Mouse (Mus musculus) heart, embryonic 15.5 days (tissue): ENCODE results near the gene Cdc14b. TPM values are rescaled to one million over a fixed set of nuclear protein-coding genes. Genes with fewer than 3 reads are reported as not detected.

ENCODE experiments used
- ATAC-seq: fragments of 200-750 bp; cut with Nextera tagmentation; replicated peaks from 2 replicates; pipeline ENCODE4 v1.8.0; 2017; ENCODE audit warnings: low read depth, moderate TSS enrichment; ENCODE audit not compliant: insufficient number of reproducible peaks, insufficient read depth, low FRiP score
- H3K27ac ChIP-seq: fragments of 300-500 bp; sonication (generic); 2 replicates; pipeline ENCODE4 v1.5.1; 2015; ENCODE audit warnings: mild to moderate bottlenecking, inconsistent platforms
- H3K27me3 ChIP-seq: fragments of 300-500 bp; sonication (generic); 2 replicates; pipeline ENCODE4 v1.6.1; 2015; ENCODE audit warnings: inconsistent platforms
- H3K36me3 ChIP-seq: fragments of 300-500 bp; sonication (generic); 2 replicates; pipeline ENCODE4 v1.6.1; 2015; ENCODE audit warnings: mild to moderate bottlenecking, inconsistent platforms
- H3K4me1 ChIP-seq: fragments of 300-500 bp; sonication (generic); replicated peaks from 2 replicates; pipeline ENCODE4 v1.6.1; 2015; ENCODE audit warnings: inconsistent platforms
- H3K4me2 ChIP-seq: fragments of 300-500 bp; sonication (generic); 2 replicates; pipeline ENCODE4 v1.6.1; 2015; ENCODE audit warnings: inconsistent platforms, mild to moderate bottlenecking, moderate library complexity
- H3K4me3 ChIP-seq: fragments of 300-500 bp; sonication (generic); 2 replicates; pipeline ENCODE4 v1.5.1; 2015; ENCODE audit warnings: mild to moderate bottlenecking, inconsistent platforms
- H3K9ac ChIP-seq: fragments of 300-500 bp; sonication (generic); 2 replicates; pipeline ENCODE4 v1.6.1; 2015; ENCODE audit warnings: mild to moderate bottlenecking, inconsistent platforms
- H3K9me3 ChIP-seq: fragments of 300-500 bp; sonication (generic); replicated peaks from 2 replicates; pipeline ENCODE4 v1.6.1; 2016; ENCODE audit warnings: inconsistent platforms
- WGBS: fragments of 180-500 bp; shearing (Covaris S2); methylation state at CpG from one replicate; pipeline ENCODE4 v1.1.7; 2015; ENCODE audit warnings: mixed read lengths; 5-methylcytosine and 5-hydroxymethylcytosine counted together
- polyA plus RNA-seq: library from polyadenylated mRNA; unstranded; fragments of >200 nt; fragmentation: Nextera tagmentation; extraction: Ambion mirVana; gene quantifications from 2 replicates; pipeline ENCODE4 v1.2.1, GENCODE M21; 2015

The Cdc14b gene
- polyA plus RNA-seq, 1 experiment from 2014 or later: 12.1 TPM

- Histone ChIP-seq H3K27ac (no peak overlapping the region), H3K36me3 (peaks cover 6% of the 10 kb centered on the region), H3K4me2 (peak overlapping the region; percentile 89), H3K4me3 (peak overlapping the region; percentile 75), H3K9me3 (peaks cover 5% of the 10 kb centered on the region; the same call in 1 of the 2 replicates), H3K27me3 (no peaks in the 10 kb centered on the region), H3K9ac (peak overlapping the region; percentile 83), H3K4me1 (peaks cover 17% of the 10 kb centered on the region; the same call in 1 of the 2 replicates)
- no peak for ATAC-seq
- WGBS: 38% methylated on average over 13 of the region's 13 CpGs
Measured at GRCm38 (mm10) chr13:64163147-64163715, 111.9 kb downstream of the Cdc14b start.

GRCm38 (mm10) chr13:64162626-64163025 is 112.5 kb downstream of the Cdc14b start:
- Histone ChIP-seq H3K36me3 (peaks cover 3% of the 10 kb centered on the region; the same call in 1 of the 2 replicates), H3K27ac (peak overlapping the region; percentile 92), H3K4me1 (peaks cover 17% of the 10 kb centered on the region; the same call in 1 of the 2 replicates), H3K4me3 (peak overlapping the region; percentile 75), H3K9me3 (0 out of 2 replicates have a peak, but pooled peaks cover 3% of the 10 kb centered on the region), H3K4me2 (peak overlapping the region; percentile 89), H3K9ac (peak overlapping the region; percentile 83), H3K27me3 (no peaks in the 10 kb centered on the region)
- no peak for ATAC-seq
- WGBS: 4% methylated on average over 14 of the region's 14 CpGs

DNA sequence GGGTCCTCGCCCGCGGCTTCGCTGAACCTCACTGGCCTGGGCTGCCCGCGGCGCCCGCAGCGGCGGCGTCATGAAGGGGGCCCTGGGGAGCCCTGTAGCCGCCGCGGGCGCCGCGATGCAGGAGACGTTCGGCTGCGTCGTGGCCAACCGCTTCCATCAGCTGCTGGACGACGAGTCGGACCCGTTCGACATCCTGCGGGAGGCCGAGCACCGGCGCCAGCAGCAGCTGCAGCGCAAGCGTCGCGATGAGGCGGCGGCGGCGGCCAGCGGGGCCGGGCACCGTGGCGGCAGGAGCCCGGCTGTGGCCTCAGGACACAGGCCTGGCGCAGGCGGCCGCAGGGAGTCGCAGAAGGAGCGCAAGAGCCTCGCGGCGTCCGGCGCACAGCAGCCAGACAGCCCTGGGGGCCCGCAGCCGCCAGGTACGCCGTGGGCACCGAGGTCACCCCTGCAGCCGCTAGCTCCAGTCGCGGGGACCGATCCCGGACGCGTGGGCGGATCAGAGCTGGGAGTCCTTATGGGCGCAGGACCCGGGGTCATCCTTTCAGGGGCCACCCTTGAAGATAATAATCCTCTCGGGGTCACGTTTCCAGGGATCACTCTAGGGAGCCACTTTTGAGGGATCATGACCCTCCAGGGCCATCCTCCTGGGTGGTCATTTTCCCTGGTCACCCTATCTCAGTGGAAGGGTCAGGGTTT is 113.0 kb downstream of the Cdc14b start:
- H3K27me3 ChIP-seq: no peaks in the 10 kb centered on the region
- H3K36me3 ChIP-seq: no peaks in the 10 kb centered on the region
- H3K4me2 ChIP-seq: peak overlapping the region; percentile 89
- H3K4me3 ChIP-seq: peak overlapping the region; percentile 75
- under 1% methylated on average over 71 of the region's 71 CpGs for whole genome bisulfite sequencing
- H3K9ac ChIP-seq: peak overlapping the region; percentile 83
- H3K9me3 ChIP-seq: no peaks in the 10 kb centered on the region
- peak overlapping the region; percentile 92 for H3K27ac ChIP-seq
- H3K4me1 ChIP-seq: peaks cover 17% of the 10 kb centered on the region; the same call in 1 of the 2 replicates
- peak; percentile 61 for ATAC-seq

DNA sequence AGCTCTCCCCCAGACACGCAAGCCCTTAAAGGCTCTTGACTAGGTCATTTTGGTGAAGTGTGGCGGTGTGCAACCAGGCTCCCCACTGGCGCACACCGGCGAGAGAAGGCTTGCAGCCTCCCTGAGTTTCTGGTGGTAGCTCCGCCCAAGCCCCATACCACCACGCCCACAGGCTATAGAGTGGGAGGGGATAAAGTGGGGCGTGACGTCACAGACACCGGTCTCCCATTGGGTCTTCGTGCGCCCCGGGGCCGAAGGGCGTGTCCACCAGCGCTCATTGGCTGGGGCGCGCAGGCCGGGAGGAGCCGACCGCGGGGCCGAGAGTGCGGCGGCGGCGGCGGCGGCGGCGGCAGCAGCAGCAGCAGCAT is 113.6 kb downstream of the Cdc14b start, which contains the start of gene Habp4:
TSS of gene Habp4 (plus strand) at position 277 of the 368 bp plus-strand sequence.
- H3K27me3 ChIP-seq: no peaks in the 10 kb centered on the region
- H3K4me3 ChIP-seq: peak within 1 kb of the TSS; percentile 75
- H3K4me1 ChIP-seq: peaks cover 17% of the 10 kb centered on the region; the same call in 1 of the 2 replicates
- H3K9ac ChIP-seq: peak within 1 kb of the TSS; percentile 83
- peak within 1 kb of the TSS; percentile 89 for H3K4me2 ChIP-seq
- ATAC-seq: peak; percentile 100
- H3K27ac ChIP-seq: peak within 1 kb of the TSS; percentile 92
- H3K9me3 ChIP-seq: no peaks in the 10 kb centered on the region
- under 1% methylated on average over 31 of the region's 31 CpGs for WGBS
- no peaks in the 10 kb centered on the region for H3K36me3 ChIP-seq

GRCm38 (mm10) chr13:64156966-64157365 is 118.1 kb downstream of the Cdc14b start:
- H3K9ac ChIP-seq: no peak overlapping the region
- no peak overlapping the region for H3K4me2 ChIP-seq
- H3K27me3 ChIP-seq: no peaks in the 10 kb centered on the region
- H3K36me3 ChIP-seq: no peaks in the 10 kb centered on the region
- H3K4me1 ChIP-seq: peaks cover 16% of the 10 kb centered on the region
- no peak overlapping the region for H3K4me3 ChIP-seq
- H3K9me3 ChIP-seq: no peaks in the 10 kb centered on the region
- H3K27ac ChIP-seq: no peak overlapping the region
- no peak for ATAC-seq

GRCm38 (mm10) chr13:64155171-64155571 is 119.9 kb downstream of the Cdc14b start:
- no peak for ATAC-seq
- Histone ChIP-seq H3K36me3 (no peaks in the 10 kb centered on the region), H3K27me3 (no peaks in the 10 kb centered on the region), H3K9ac (no peak overlapping the region), H3K27ac (peak overlapping the region; percentile 93), H3K4me2 (peak overlapping the region; percentile 34), H3K4me3 (no peak overlapping the region), H3K4me1 (peaks cover 20% of the 10 kb centered on the region), H3K9me3 (no peaks in the 10 kb centered on the region)
- WGBS: 23% methylated on average over 1 of the region's 1 CpGs

GRCm38 (mm10) chr13:64154651-64155050 is 120.4 kb downstream of the Cdc14b start:
- no peak for ATAC-seq
- Histone ChIP-seq H3K9me3 (no peaks in the 10 kb centered on the region), H3K9ac (no peak overlapping the region), H3K36me3 (no peaks in the 10 kb centered on the region), H3K4me2 (peak overlapping the region; percentile 34), H3K4me3 (no peak overlapping the region), H3K27me3 (no peaks in the 10 kb centered on the region), H3K4me1 (peaks cover 25% of the 10 kb centered on the region), H3K27ac (peak overlapping the region; percentile 93)
- WGBS: 33% methylated on average over 2 of the region's 2 CpGs

GRCm38 (mm10) chr13:64153751-64154267 is 121.3 kb downstream of the Cdc14b start:
- peak; percentile 19 for ATAC-seq
- H3K4me3 ChIP-seq: peak overlapping the region; percentile 98
- H3K4me1 ChIP-seq: peaks cover 28% of the 10 kb centered on the region
- under 1% methylated on average over 18 of the region's 18 CpGs for WGBS
- H3K9ac ChIP-seq: peak overlapping the region; percentile 15; the same call in 1 of the 2 replicates
- no peaks in the 10 kb centered on the region for H3K9me3 ChIP-seq
- H3K4me2 ChIP-seq: peak overlapping the region; percentile 99
- no peaks in the 10 kb centered on the region for H3K36me3 ChIP-seq
- H3K27me3 ChIP-seq: no peaks in the 10 kb centered on the region
- peak overlapping the region; percentile 93 for H3K27ac ChIP-seq

DNA sequence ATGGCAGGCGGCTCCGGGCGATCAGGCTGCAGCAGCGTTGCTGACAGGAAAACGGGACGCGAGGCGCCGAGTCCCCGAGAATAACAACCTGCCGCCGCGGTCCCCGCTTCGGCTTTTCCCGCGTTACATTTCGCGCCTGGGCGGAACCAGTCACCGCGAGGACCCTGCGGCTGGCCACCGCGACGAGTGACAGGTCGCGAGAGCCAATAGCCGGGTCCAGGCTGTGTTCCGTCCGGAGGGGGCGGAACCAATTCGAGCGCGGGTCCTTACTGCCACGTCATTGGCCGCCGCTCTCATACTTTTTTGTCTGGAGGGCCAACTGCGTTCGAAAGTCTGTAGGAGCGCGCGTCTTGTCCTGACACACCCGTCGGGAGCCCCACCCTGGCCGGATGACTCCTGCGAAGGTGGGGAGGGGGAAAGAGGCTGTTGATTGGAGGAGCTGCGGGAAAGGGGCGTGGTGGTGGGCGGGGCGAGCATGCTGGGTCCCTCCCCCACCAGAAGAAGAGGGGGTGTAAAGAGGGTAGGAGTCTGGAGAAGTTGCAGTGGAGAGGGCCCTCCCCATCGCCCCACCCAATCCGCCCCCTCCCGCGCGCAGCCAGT is 121.9 kb downstream of the Cdc14b start, which contains the start of gene Zfp367:
TSS of gene Zfp367 (minus strand) at position 120 of the 600 bp plus-strand sequence.
- under 1% methylated on average over 56 of the region's 56 CpGs for WGBS
- Histone ChIP-seq H3K9me3 (no peaks in the 10 kb centered on the region), H3K9ac (peak within 1 kb of the TSS; percentile 91), H3K27ac (peak within 1 kb of the TSS; percentile 95), H3K27me3 (no peaks in the 10 kb centered on the region), H3K36me3 (no peaks in the 10 kb centered on the region), H3K4me2 (peak within 1 kb of the TSS; percentile 99), H3K4me3 (peak within 1 kb of the TSS; percentile 98), H3K4me1 (peaks cover 30% of the 10 kb centered on the region)
- peak; percentile 94 for ATAC-seq

DNA sequence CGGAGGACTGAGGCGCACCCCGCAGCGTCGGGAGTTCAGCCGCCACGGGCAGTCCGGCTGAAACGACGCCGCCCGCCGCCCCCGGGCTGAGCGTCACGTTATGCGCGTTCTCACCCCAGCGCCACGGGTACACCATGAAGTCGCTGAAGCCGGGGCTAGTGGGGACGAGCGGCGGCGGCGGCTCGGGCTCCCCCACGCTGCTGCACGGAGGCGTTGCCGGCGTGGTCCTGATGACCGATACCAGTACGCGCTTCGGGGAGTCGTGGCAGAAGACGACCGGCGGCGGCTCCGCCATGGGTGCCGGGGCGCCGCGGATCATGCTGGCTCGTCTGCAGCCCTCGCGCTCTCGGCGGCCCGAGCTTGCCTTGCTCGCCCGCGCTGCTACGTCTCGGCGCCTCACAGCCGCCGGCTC is 122.4 kb downstream of the Cdc14b start:
- peak; percentile 5 for ATAC-seq
- WGBS: under 1% methylated on average over 58 of the region's 61 CpGs
- peak overlapping the region; percentile 99 for H3K4me2 ChIP-seq
- H3K9me3 ChIP-seq: no peaks in the 10 kb centered on the region
- peak overlapping the region; percentile 91 for H3K9ac ChIP-seq
- H3K27me3 ChIP-seq: no peaks in the 10 kb centered on the region
- peak overlapping the region; percentile 95 for H3K27ac ChIP-seq
- peaks cover 30% of the 10 kb centered on the region for H3K4me1 ChIP-seq
- H3K36me3 ChIP-seq: no peaks in the 10 kb centered on the region
- peak overlapping the region; percentile 98 for H3K4me3 ChIP-seq

GRCm38 (mm10) chr13:64152241-64152669 is 122.8 kb downstream of the Cdc14b start:
- Histone ChIP-seq H3K4me1 (peaks cover 33% of the 10 kb centered on the region), H3K27me3 (no peaks in the 10 kb centered on the region), H3K4me2 (peak overlapping the region; percentile 99), H3K9me3 (no peaks in the 10 kb centered on the region), H3K9ac (peak overlapping the region; percentile 91), H3K4me3 (peak overlapping the region; percentile 98), H3K27ac (peak overlapping the region; percentile 95), H3K36me3 (no peaks in the 10 kb centered on the region)
- WGBS: under 1% methylated on average over 41 of the region's 42 CpGs
- peak; percentile 7 for ATAC-seq
